Mouse (Mus musculus) spleen, adult 2 months (tissue): ENCODE data around the gene Gse1.

Experiments used
- CTCF ChIP-seq: fragments of 200-500 bp; IDR thresholded peaks from 2 replicates; pipeline ENCODE4 v1.5.1; 2011; ENCODE audit warnings: mild to moderate bottlenecking, inconsistent platforms; ENCODE audit not compliant: insufficient read depth, insufficient read length, insufficient replicate concordance; ENCODE audit errors: extremely low read depth
- POLR2A ChIP-seq: fragments of 200-500 bp; IDR thresholded peaks from 2 replicates; pipeline ENCODE4 v1.6.1; 2011; ENCODE audit warnings: low read depth, low read length, inconsistent platforms

DNA sequence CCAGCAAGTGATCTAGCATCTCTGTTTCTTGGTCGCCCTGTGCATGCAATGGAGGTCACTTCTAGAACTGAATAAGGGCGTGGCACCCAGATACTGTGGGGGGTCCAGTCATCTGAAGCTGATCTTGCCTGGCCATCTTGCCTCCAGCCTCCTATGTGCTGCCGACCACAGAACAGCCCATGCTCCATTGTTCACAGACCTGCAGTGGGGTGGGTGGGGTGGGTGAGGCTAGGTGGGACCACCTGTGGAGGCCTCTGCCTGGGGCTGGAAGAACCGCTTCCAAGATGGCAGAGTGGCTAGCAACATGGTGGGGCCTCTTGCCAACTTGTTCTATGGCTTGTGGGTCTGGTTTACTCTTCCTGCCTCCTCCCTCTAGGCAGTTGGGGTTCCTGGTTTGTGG, 105.4 kb downstream of the Gse1 start:
- no peak for TF ChIP-seq POLR2A
- TF ChIP-seq CTCF, result no peak
